Mouse (Mus musculus): Measurements from ENCODE around the gene Gm10147.
"Not testable (repeated sequence)": the region's sequence is repeated elsewhere in the genome, so short reads cannot be mapped to it uniquely, and the experiment has no call there.

The Gm10147 gene

DNA sequence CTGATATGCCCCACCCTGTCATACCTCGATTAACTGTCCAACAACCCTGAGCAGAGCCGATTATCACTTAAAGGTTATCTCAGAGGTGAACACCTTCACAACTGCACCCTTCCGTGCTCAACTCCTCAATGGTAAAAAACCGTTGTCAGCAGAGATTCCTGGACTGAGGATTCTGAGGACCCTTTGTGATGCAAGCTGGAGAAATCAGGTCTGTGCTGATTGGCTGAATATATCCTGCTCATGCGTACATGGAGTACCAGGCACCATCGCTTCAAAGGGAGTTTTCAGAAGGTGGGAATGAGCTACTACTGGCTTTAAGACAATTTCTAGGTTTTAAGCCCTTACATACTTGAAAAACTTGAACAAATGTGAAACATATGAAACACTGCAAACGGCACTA lies at the start of gene Gm10147:
TSS of gene Gm10147 (minus strand) at position 101 of the 400 bp plus-strand sequence.
- DNase-seq (ENCODE audit: low spot score in 2 of 2) = not testable (repeated sequence)
